In genomic region chr12:107151089-107151488, GRCm38 (mm10) we compare ENCODE assay signal across 15 mouse cellular contexts.
"Had no signal": no experiment of that assay in that cellular context is flagged by ENCODE, and none has a peak within 500 bp of the region (broad histone marks: within the 10 kb centered on the region; RNA-seq: fewer than 3 reads in every experiment).

No protein-coding gene starts in this region.

- H3K27ac ChIP-seq: layer of hippocampus, adult 2 months; liver, embryonic 13.5 days; stomach, postnatal 0 days had no signal

- H3K4me3 ChIP-seq: layer of hippocampus, adult 2 months; liver, embryonic 13.5 days had no signal

- ATAC-seq: intestine, embryonic 16.5 days had no signal

- H3K9me3 ChIP-seq: liver, embryonic 13.5 days had no signal

- H3K36me3 ChIP-seq: liver, embryonic 13.5 days had no signal

- H3K4me1 ChIP-seq: liver, embryonic 13.5 days had no signal

- H3K9ac ChIP-seq: liver, embryonic 13.5 days had no signal

- DNase-seq: kidney, adult 2 months; kidney, postnatal 25 days; layer of hippocampus, adult 9-11 months; liver, embryonic 13.5 days; lung, adult 2 months; lung, postnatal 14 days; lung, postnatal 4 days; midbrain, embryonic 14.5 days; right cerebral cortex, adult 18-20 months; right cerebral cortex, postnatal 14 days; right cerebral cortex, postnatal 4 days had no signal

- H3K27me3 ChIP-seq: liver, embryonic 13.5 days had no signal

- H3K4me2 ChIP-seq: liver, embryonic 13.5 days; midbrain, embryonic 11.5 days had no signal
